Mouse (Mus musculus) kidney, embryonic 16.5 days (tissue): ENCODE measurements around the gene Plin1. TPM values are rescaled to one million over a fixed set of nuclear protein-coding genes. Genes with fewer than 3 reads are reported as not detected.

Experiments
- ATAC-seq: fragments of 200-750 bp; cut with Nextera tagmentation; 2 replicates; pipeline ENCODE4 v1.8.0; 2017; ENCODE audit warnings: moderate TSS enrichment; ENCODE audit not compliant: low FRiP score, low TSS enrichment
- H3K27ac ChIP-seq: fragments of 300-500 bp; sonication (generic); 2 replicates; pipeline ENCODE4 v1.5.1; 2014; ENCODE audit warnings: low read length
- H3K27me3 ChIP-seq: fragments of 300-500 bp; sonication (generic); 2 replicates; pipeline ENCODE4 v1.6.1; 2014; ENCODE audit warnings: low read length, control low read depth, mixed read lengths; ENCODE audit not compliant: insufficient read depth
- H3K36me3 ChIP-seq: fragments of 300-500 bp; sonication (generic); 2 replicates; pipeline ENCODE4 v1.6.1; 2014; ENCODE audit warnings: low read length, control low read depth, mixed read lengths; ENCODE audit not compliant: insufficient read depth
- H3K4me1 ChIP-seq: fragments of 300-500 bp; sonication (generic); 2 replicates; pipeline ENCODE4 v1.6.1; 2014; ENCODE audit warnings: low read length, control low read depth, mixed read lengths; ENCODE audit not compliant: insufficient read depth
- H3K4me2 ChIP-seq: fragments of 300-500 bp; sonication (generic); replicated peaks from 2 replicates; pipeline ENCODE4 v1.6.1; 2014; ENCODE audit warnings: low read depth, low read length
- H3K4me3 ChIP-seq: fragments of 300-500 bp; sonication (generic); 2 replicates; pipeline ENCODE4 v1.5.1; 2014; ENCODE audit warnings: mild to moderate bottlenecking, low read length
- H3K9ac ChIP-seq: fragments of 300-500 bp; sonication (generic); replicated peaks from 2 replicates; pipeline ENCODE4 v1.6.1; 2014; ENCODE audit warnings: low read length
- H3K9me3 ChIP-seq: fragments of 300-500 bp; sonication (generic); 2 replicates; pipeline ENCODE4 v1.6.1; 2016; ENCODE audit warnings: low read length, control low read depth
- WGBS: fragments of 180-500 bp; shearing (Covaris S2); extraction: QIAGEN DNeasy Blood & Tissue Kit; methylation state at CpG from one replicate; pipeline ENCODE4 v1.1.7; 2014; 5-methylcytosine and 5-hydroxymethylcytosine counted together
- polyA plus RNA-seq: library from polyadenylated mRNA; unstranded; fragments of >200 nt; fragmentation: Nextera tagmentation; extraction: Ambion mirVana; gene quantifications from 2 replicates; pipeline ENCODE4 v1.2.1, GENCODE M21; 2015

Gene Plin1
- polyA plus RNA-seq, 1 experiment from 2014 or later: 0.34 TPM

- 0 out of 2 replicates have a peak within 1 kb of the TSS, but pooled peaks have one; percentile 6 for H3K27ac ChIP-seq
- H3K4me1 ChIP-seq: peaks cover 10% of the 10 kb centered on the region
- H3K27me3 ChIP-seq: peaks cover 12% of the 10 kb centered on the region; the same call in 1 of the 2 replicates
- peak; percentile 95 for ATAC-seq
- under 1% methylated on average over 52 of the region's 55 CpGs for WGBS
- no peaks in the 10 kb centered on the region for H3K36me3 ChIP-seq
- peak within 1 kb of the TSS; percentile 81 for H3K9ac ChIP-seq
- H3K4me2 ChIP-seq: peak within 1 kb of the TSS; percentile 86
- H3K4me3 ChIP-seq: peak within 1 kb of the TSS; percentile 83
- H3K9me3 ChIP-seq: no peaks in the 10 kb centered on the region
Observed at GRCm38 (mm10) chr7:79715187-79715981, 17.3 kb downstream of the Plin1 start, which contains the start of gene Kif7. TSS of gene Kif7 (minus strand) at chr7:79715720.

GRCm38 (mm10) chr7:79710831-79711230 is 21.9 kb downstream of the Plin1 start:
- WGBS: 48% methylated on average over 17 of the region's 17 CpGs
- no peaks in the 10 kb centered on the region for H3K36me3 ChIP-seq
- no peak overlapping the region for H3K27ac ChIP-seq
- H3K27me3 ChIP-seq: peaks cover 13% of the 10 kb centered on the region; the same call in 1 of the 2 replicates
- peak overlapping the region; percentile 80 for H3K4me2 ChIP-seq
- ATAC-seq: no peak
- peaks cover 7% of the 10 kb centered on the region for H3K4me1 ChIP-seq
- no peaks in the 10 kb centered on the region for H3K9me3 ChIP-seq
- no peak overlapping the region for H3K9ac ChIP-seq
- H3K4me3 ChIP-seq: no peak overlapping the region; the same call in 1 of the 2 replicates

- Histone ChIP-seq H3K4me1 (peaks cover 7% of the 10 kb centered on the region), H3K36me3 (no peaks in the 10 kb centered on the region), H3K9me3 (no peaks in the 10 kb centered on the region), H3K27me3 (peaks cover 13% of the 10 kb centered on the region; the same call in 1 of the 2 replicates), H3K9ac (peak overlapping the region; percentile 57), H3K4me3 (peak overlapping the region; percentile 49), H3K27ac (no peak overlapping the region), H3K4me2 (peak overlapping the region; percentile 80)
- peak; percentile 85 for ATAC-seq
- WGBS: 2% methylated on average over 55 of the region's 55 CpGs
Observed at GRCm38 (mm10) chr7:79710130-79710607, 22.5 kb downstream of the Plin1 start.

GRCm38 (mm10) chr7:79705210-79705609 is 27.5 kb downstream of the Plin1 start:
- peaks cover 32% of the 10 kb centered on the region for H3K36me3 ChIP-seq
- no peak overlapping the region for H3K4me3 ChIP-seq
- WGBS: 78% methylated on average over 5 of the region's 5 CpGs
- no peaks in the 10 kb centered on the region for H3K4me1 ChIP-seq
- H3K4me2 ChIP-seq: no peak overlapping the region
- H3K27me3 ChIP-seq: peaks cover 4% of the 10 kb centered on the region; the same call in 1 of the 2 replicates
- H3K9ac ChIP-seq: no peak overlapping the region
- H3K27ac ChIP-seq: no peak overlapping the region
- H3K9me3 ChIP-seq: no peaks in the 10 kb centered on the region
- no peak for ATAC-seq

DNA sequence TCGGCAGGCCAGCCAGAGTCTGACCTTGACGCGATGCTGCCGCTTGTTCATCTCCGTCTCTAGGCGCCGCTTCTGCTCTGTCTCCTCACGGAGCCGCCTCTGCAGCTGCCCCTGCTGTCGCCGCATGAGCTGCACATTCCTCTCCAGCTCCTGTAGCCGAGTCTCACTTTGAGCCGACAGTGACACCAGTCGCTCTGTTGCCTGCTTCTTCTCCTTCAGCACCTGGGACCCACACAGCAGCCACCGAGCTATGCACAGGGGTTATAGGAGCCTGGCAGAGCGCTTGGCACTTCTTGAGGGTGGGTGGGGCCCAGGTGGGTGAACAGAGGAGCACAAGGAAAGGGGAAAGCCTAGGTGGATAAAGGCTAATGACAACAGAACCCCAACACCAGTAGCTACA is 29.9 kb downstream of the Plin1 start:
- H3K27me3 ChIP-seq: no peaks in the 10 kb centered on the region
- 88% methylated on average over 16 of the region's 16 CpGs for WGBS
- H3K36me3 ChIP-seq: peaks cover 53% of the 10 kb centered on the region
- H3K4me1 ChIP-seq: no peaks in the 10 kb centered on the region
- H3K9me3 ChIP-seq: no peaks in the 10 kb centered on the region
- no peak overlapping the region for H3K9ac ChIP-seq
- H3K27ac ChIP-seq: no peak overlapping the region
- no peak overlapping the region for H3K4me2 ChIP-seq
- H3K4me3 ChIP-seq: no peak overlapping the region
- ATAC-seq: no peak

GRCm38 (mm10) chr7:79696495-79696894 is 36.2 kb downstream of the Plin1 start:
- Histone ChIP-seq H3K4me3 (no peak overlapping the region), H3K27me3 (no peaks in the 10 kb centered on the region), H3K9me3 (no peaks in the 10 kb centered on the region), H3K27ac (no peak overlapping the region), H3K4me2 (no peak overlapping the region), H3K36me3 (peaks cover 83% of the 10 kb centered on the region), H3K9ac (no peak overlapping the region), H3K4me1 (no peaks in the 10 kb centered on the region)
- ATAC-seq: no peak
- WGBS: 90% methylated on average over 8 of the region's 8 CpGs

GRCm38 (mm10) chr7:79680231-79680630 is 52.5 kb downstream of the Plin1 start:
- ATAC-seq: no peak
- no peaks in the 10 kb centered on the region for H3K9me3 ChIP-seq
- peaks cover 71% of the 10 kb centered on the region for H3K36me3 ChIP-seq
- H3K4me3 ChIP-seq: no peak overlapping the region
- WGBS: 98% methylated on average over 2 of the region's 2 CpGs
- no peak overlapping the region for H3K27ac ChIP-seq
- H3K4me1 ChIP-seq: no peaks in the 10 kb centered on the region
- H3K9ac ChIP-seq: no peak overlapping the region
- no peaks in the 10 kb centered on the region for H3K27me3 ChIP-seq
- H3K4me2 ChIP-seq: no peak overlapping the region

GRCm38 (mm10) chr7:79679186-79679585 is 53.5 kb downstream of the Plin1 start:
- H3K9me3 ChIP-seq: no peaks in the 10 kb centered on the region
- no peaks in the 10 kb centered on the region for H3K4me1 ChIP-seq
- H3K27ac ChIP-seq: no peak overlapping the region
- H3K4me2 ChIP-seq: no peak overlapping the region
- no peak overlapping the region for H3K4me3 ChIP-seq
- H3K36me3 ChIP-seq: peaks cover 68% of the 10 kb centered on the region
- no peaks in the 10 kb centered on the region for H3K27me3 ChIP-seq
- ATAC-seq: no peak
- no peak overlapping the region for H3K9ac ChIP-seq

DNA sequence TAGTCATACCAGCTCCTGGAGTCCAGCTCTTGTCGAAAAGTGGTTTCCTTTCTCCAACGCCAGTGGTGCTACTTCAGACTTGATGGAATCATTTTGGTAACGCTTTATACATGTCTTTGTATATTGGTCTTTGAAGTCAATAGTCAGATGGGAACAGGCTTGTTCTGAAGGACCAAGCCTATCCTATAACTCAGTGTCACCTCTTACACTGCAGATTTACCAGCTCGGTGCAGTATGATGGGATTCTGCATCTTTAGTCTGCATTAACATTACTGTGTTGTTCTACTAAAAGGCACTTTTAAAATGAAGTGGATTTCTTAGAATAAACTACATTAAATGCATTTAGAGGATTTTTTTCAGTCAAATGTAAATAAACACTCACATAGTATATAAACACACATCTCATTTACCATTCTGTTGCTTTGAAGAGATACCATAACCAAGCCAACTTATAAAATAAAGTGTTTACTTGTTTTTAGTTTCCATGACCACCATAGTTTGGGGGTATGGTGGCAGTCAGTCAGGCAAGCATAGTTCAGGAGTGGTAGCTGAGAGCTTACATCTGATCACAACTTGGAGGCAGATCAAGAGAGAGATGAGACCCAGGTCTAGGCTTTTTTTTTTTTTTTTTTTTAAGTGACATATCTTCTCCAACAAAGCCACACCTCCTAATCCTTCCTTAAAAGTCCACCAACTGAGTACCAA is 61.7 kb downstream of the Plin1 start:
- H3K36me3 ChIP-seq: peaks cover 42% of the 10 kb centered on the region

More for the DNA sequence above, 61.7 kb downstream of the Plin1 start:
- H3K27ac ChIP-seq: no peak overlapping the region
- H3K27me3 ChIP-seq: no peaks in the 10 kb centered on the region
- WGBS: 97% methylated on average over 4 of the region's 4 CpGs
- H3K9me3 ChIP-seq: no peaks in the 10 kb centered on the region
- H3K4me2 ChIP-seq: no peak overlapping the region
- no peak for ATAC-seq
- no peak overlapping the region for H3K9ac ChIP-seq
- H3K4me3 ChIP-seq: no peak overlapping the region
- H3K4me1 ChIP-seq: no peaks in the 10 kb centered on the region
